Mouse (Mus musculus) embryonic fibroblast, embryonic 13.5 days (primary cell): ENCODE data around the gene Card11.

Source experiments
- CTCF ChIP-seq: IDR thresholded peaks from 2 replicates; pipeline ENCODE4 v1.5.1; 2011; ENCODE audit warnings: mild to moderate bottlenecking, control low read depth, low read length, moderate library complexity, borderline replicate concordance; ENCODE audit not compliant: insufficient read depth
- POLR2A ChIP-seq: IDR thresholded peaks from 2 replicates; pipeline ENCODE4 v1.6.1; 2011; ENCODE audit warnings: low read depth, mild to moderate bottlenecking, control low read depth, low read length, moderate library complexity

- no peak for TF ChIP-seq CTCF
- no peak for TF ChIP-seq POLR2A
Observed at GRCm38 (mm10) chr5:140857432-140858154, 142.8 kb downstream of the Card11 start.
